Mouse (Mus musculus) urinary bladder, adult 2 months (tissue): Measurements from ENCODE around the gene Nacc2. TPM values are rescaled to one million over a fixed set of nuclear protein-coding genes. Genes with fewer than 3 reads are reported as not detected.

Experiments
- DNase-seq: peaks from one replicate; pipeline ENCODE4 v3.0.0; 2022; ENCODE audit warnings: low spot score
- polyA plus RNA-seq: library from polyadenylated mRNA; depleted of rRNA; stranded (reverse); fragments of >200 nt; gene quantifications from 2 replicates; pipeline ENCODE4 v1.2.3, GENCODE M21; 2012; rRNA removed

Gene Nacc2
- 43.2 and 60.5 TPM in 2 replicates for polyA plus RNA-seq

GRCm38 (mm10) chr2:26123079-26123648 lies at the start of gene Nacc2:
TSS of gene Nacc2 (minus strand) at chr2:26123220.
- no peak for DNase-seq

GRCm38 (mm10) chr2:26172166-26172565 lies 49.1 kb upstream of the Nacc2 start:
- no peak for DNase-seq

- DNase-seq, result no peak
These were observed 47.4 kb upstream of the Nacc2 start for GRCm38 (mm10) chr2:26170376-26170775.

- no peak for DNase-seq
These were observed 46.0 kb upstream of the Nacc2 start for GRCm38 (mm10) chr2:26168843-26169579.

GRCm38 (mm10) chr2:26166890-26167289 lies 43.9 kb upstream of the Nacc2 start:
- no peak for DNase-seq

GRCm38 (mm10) chr2:26158064-26158463 lies 35.0 kb upstream of the Nacc2 start:
- no peak for DNase-seq

GRCm38 (mm10) chr2:26156191-26156977 lies 33.4 kb upstream of the Nacc2 start:
- DNase-seq, result no peak

- no peak for DNase-seq
These were observed 32.7 kb upstream of the Nacc2 start for GRCm38 (mm10) chr2:26155737-26156136.

- DNase-seq, result no peak
These were observed 31.6 kb upstream of the Nacc2 start for GRCm38 (mm10) chr2:26154586-26154985.

GRCm38 (mm10) chr2:26153909-26154340 lies 30.9 kb upstream of the Nacc2 start:
- DNase-seq, result no peak

GRCm38 (mm10) chr2:26153295-26153694 lies 30.3 kb upstream of the Nacc2 start:
- no peak for DNase-seq

- DNase-seq, result no peak
These were observed 24.8 kb upstream of the Nacc2 start for GRCm38 (mm10) chr2:26147706-26148370.

- no peak for DNase-seq
These were observed 23.5 kb upstream of the Nacc2 start for GRCm38 (mm10) chr2:26146337-26147042.

GRCm38 (mm10) chr2:26145113-26145512 lies 22.1 kb upstream of the Nacc2 start:
- no peak for DNase-seq

GRCm38 (mm10) chr2:26144331-26144730 lies 21.3 kb upstream of the Nacc2 start:
- no peak for DNase-seq

- no peak for DNase-seq
These were observed 20.5 kb upstream of the Nacc2 start for GRCm38 (mm10) chr2:26143556-26143955.

- DNase-seq, result no peak
These were observed 20.0 kb upstream of the Nacc2 start for GRCm38 (mm10) chr2:26142986-26143385.

GRCm38 (mm10) chr2:26141893-26142635 lies 19.0 kb upstream of the Nacc2 start:
- no peak for DNase-seq

- no peak for DNase-seq
These were observed 17.9 kb upstream of the Nacc2 start for GRCm38 (mm10) chr2:26140903-26141302.

- DNase-seq, result peak; percentile 100
These were observed 17.3 kb upstream of the Nacc2 start for GRCm38 (mm10) chr2:26140292-26140819.
